8 mouse cellular contexts compared by ENCODE assay signal in genomic region chr8:122547815-122548214, GRCm38 (mm10). TPM values are rescaled to one million over a fixed set of nuclear protein-coding genes. Genes with fewer than 3 reads are reported as not detected.
DNase-seq lines count a peak whose midpoint lies in the region; ATAC-seq lines count a peak whose summit lies in the region.

No protein-coding gene starts in this region.

- ATAC-seq in kidney, embryonic 15.5 days (replicated peaks; ENCODE audit: low FRiP score) = peak; percentile 31; the same call in 1 of the 2 replicates

- H3K4me1 ChIP-seq in embryonic facial prominence, embryonic 10.5 days = peaks cover 69% of the 10 kb centered on the region
- peaks cover 60% of the 10 kb centered on the region for H3K4me1 ChIP-seq in kidney, embryonic 15.5 days

- peak overlapping the region; percentile 16; the same call in 1 of the 2 replicates for H3K4me3 ChIP-seq in embryonic facial prominence, embryonic 10.5 days
- peak overlapping the region; percentile 14; the same call in 1 of the 2 replicates for H3K4me3 ChIP-seq in kidney, embryonic 15.5 days (replicated peaks)

- DNase-seq in adrenal gland, postnatal 14 days = peak; percentile 47
- no peak for DNase-seq in adrenal gland, adult 8-10 months
- DNase-seq in embryonic facial prominence, embryonic 10.5 days (ENCODE audit: low spot score) = no peak
- peak; percentile 77 for DNase-seq in lung, postnatal 36 days
- peak; percentile 58 for DNase-seq in thymus, postnatal 14 days
- no peak for DNase-seq in cerebellum, postnatal 25 days
- DNase-seq in adrenal gland, adult 2 months = no peak

- no peaks in the 10 kb centered on the region for H3K9me3 ChIP-seq in embryonic facial prominence, embryonic 10.5 days
- H3K9me3 ChIP-seq in kidney, embryonic 15.5 days (replicated peaks) = no peaks in the 10 kb centered on the region

- peak overlapping the region; percentile 84 for H3K4me2 ChIP-seq in kidney, embryonic 15.5 days

- peaks cover 12% of the 10 kb centered on the region for H3K36me3 ChIP-seq in embryonic facial prominence, embryonic 10.5 days (replicated peaks)
- H3K36me3 ChIP-seq in kidney, embryonic 15.5 days = 0 out of 2 replicates have a peak, but pooled peaks cover 4% of the 10 kb centered on the region

- WGBS in embryonic facial prominence, embryonic 10.5 days = 34% methylated on average over 5 of the region's 5 CpGs
- 22% methylated on average over 5 of the region's 5 CpGs for WGBS in kidney, embryonic 15.5 days

- peak overlapping the region; percentile 42; the same call in 1 of the 2 replicates for H3K9ac ChIP-seq in kidney, embryonic 15.5 days

- peak overlapping the region; percentile 66 for H3K27ac ChIP-seq in embryonic facial prominence, embryonic 10.5 days (replicated peaks)
- peak overlapping the region; percentile 91 for H3K27ac ChIP-seq in kidney, embryonic 15.5 days

- H3K27me3 ChIP-seq in embryonic facial prominence, embryonic 10.5 days (replicated peaks; ENCODE audit: low read depth, poor library complexity, severe bottlenecking) = peaks cover 30% of the 10 kb centered on the region
- H3K27me3 ChIP-seq in kidney, embryonic 15.5 days = no peaks in the 10 kb centered on the region

RNA-seq across cellular contexts. Expression of gene Piezo1, which starts 3.3 kb away (rescaled TPM):
- total RNA-seq in adrenal gland, postnatal 14 days (2021) = 23.2 and 29.9 TPM in 2 replicates
- total RNA-seq in adrenal gland, adult 8-10 months (2022) = 10 to 100 TPM; 13.8 to 25.2 (median 18.5) TPM
- 8.5 and 9.0 TPM in 2 replicates for polyA plus RNA-seq in embryonic facial prominence, embryonic 10.5 days (2016; fragmentation: Nextera tagmentation; extraction: Ambion mirVana)
- 13.2 and 17.8 TPM in 2 replicates for polyA plus RNA-seq in kidney, embryonic 15.5 days (2015; fragmentation: Nextera tagmentation; extraction: Ambion mirVana)
- 10 to 100 TPM; 15.1 to 26.4 TPM for total RNA-seq in adrenal gland, adult 2 months (2021)
- 47.5 and 64.7 TPM in 2 replicates for polyA plus RNA-seq in adrenal gland, adult 2 months (2012; rRNA removed)

RNA-seq across cellular contexts. Expression of gene Cdt1, which starts 20.0 kb away (rescaled TPM):
- 15.5 and 15.8 TPM in 2 replicates for total RNA-seq in adrenal gland, postnatal 14 days (2021)
- total RNA-seq in adrenal gland, adult 8-10 months (2022) = 1 to 10 TPM; 4.8 to 9.9 (median 8.2) TPM
- polyA plus RNA-seq in embryonic facial prominence, embryonic 10.5 days (2016; fragmentation: Nextera tagmentation; extraction: Ambion mirVana) = 70.0 and 76.4 TPM in 2 replicates
- 40.8 and 50.4 TPM in 2 replicates for polyA plus RNA-seq in kidney, embryonic 15.5 days (2015; fragmentation: Nextera tagmentation; extraction: Ambion mirVana)
- 1 to 10 TPM; 5.0 to 7.0 TPM for total RNA-seq in adrenal gland, adult 2 months (2021)
- 19.9 and 22.4 TPM in 2 replicates for polyA plus RNA-seq in adrenal gland, adult 2 months (2012; rRNA removed)

RNA-seq across cellular contexts. Expression of gene Aprt, which starts 28.9 kb away (rescaled TPM):
- 71.3 and 74.9 TPM in 2 replicates for total RNA-seq in adrenal gland, postnatal 14 days (2021)
- 100 to 1,000 TPM in 3 of 4 experiments, 10 to 100 TPM in 1; 83.4 to 110 (median 106) TPM for total RNA-seq in adrenal gland, adult 8-10 months (2022)
- polyA plus RNA-seq in embryonic facial prominence, embryonic 10.5 days (2016; fragmentation: Nextera tagmentation; extraction: Ambion mirVana) = 296 and 300 TPM in 2 replicates
- polyA plus RNA-seq in kidney, embryonic 15.5 days (2015; fragmentation: Nextera tagmentation; extraction: Ambion mirVana) = 333 and 353 TPM in 2 replicates
- 100 to 1,000 TPM in 1 of 2 experiments, 10 to 100 TPM in 1; 56.2 to 106 TPM for total RNA-seq in adrenal gland, adult 2 months (2021)
- polyA plus RNA-seq in adrenal gland, adult 2 months (2012; rRNA removed) = 161 and 176 TPM in 2 replicates

Comparison
In these comparisons a context has a peak if more than half of its experiments do, and no peak if none do; other contexts are left out.
1. DNase-seq: peak in adrenal gland, postnatal 14 days (single experiment), lung, postnatal 36 days (single experiment) and thymus, postnatal 14 days (single experiment); none in adrenal gland, adult 8-10 months (single experiment), embryonic facial prominence, embryonic 10.5 days (single experiment), cerebellum, postnatal 25 days (0 of 2) and adrenal gland, adult 2 months (single experiment).